Mouse (Mus musculus) heart, embryonic 11.5 days (tissue): ENCODE data around the gene S1pr1. TPM values are rescaled to one million over a fixed set of nuclear protein-coding genes. Genes with fewer than 3 reads are reported as not detected.

Experiments used
- ATAC-seq: fragments of 200-750 bp; cut with Nextera tagmentation; replicated peaks from 2 replicates; pipeline ENCODE4 v1.8.0; 2017; ENCODE audit warnings: moderate library complexity; ENCODE audit not compliant: insufficient number of reproducible peaks, low FRiP score, low TSS enrichment
- H3K27ac ChIP-seq: fragments of 300-500 bp; sonication (generic); 2 replicates; pipeline ENCODE4 v1.5.1; 2014; ENCODE audit warnings: mild to moderate bottlenecking, low read depth, low read length
- H3K27me3 ChIP-seq: fragments of 300-500 bp; sonication (generic); 2 replicates; pipeline ENCODE4 v1.6.1; 2014; ENCODE audit warnings: mild to moderate bottlenecking, low read length, mixed read lengths; ENCODE audit not compliant: control insufficient read depth, insufficient read depth
- H3K36me3 ChIP-seq: fragments of 300-500 bp; sonication (generic); 2 replicates; pipeline ENCODE4 v1.6.1; 2014; ENCODE audit warnings: mild to moderate bottlenecking, low read length, moderate library complexity, mixed read lengths; ENCODE audit not compliant: control insufficient read depth, insufficient read depth
- H3K4me1 ChIP-seq: fragments of 300-500 bp; sonication (generic); 2 replicates; pipeline ENCODE4 v1.6.1; 2014; ENCODE audit warnings: low read length; ENCODE audit not compliant: control insufficient read depth, insufficient read depth
- H3K4me2 ChIP-seq: fragments of 300-500 bp; sonication (generic); 2 replicates; pipeline ENCODE4 v1.6.1; 2014; ENCODE audit warnings: mild to moderate bottlenecking, moderate library complexity
- H3K4me3 ChIP-seq: fragments of 300-500 bp; sonication (generic); 2 replicates; pipeline ENCODE4 v1.5.1; 2014; ENCODE audit warnings: low read depth, low read length
- H3K9ac ChIP-seq: fragments of 300-500 bp; sonication (generic); 2 replicates; pipeline ENCODE4 v1.6.1; 2014; ENCODE audit warnings: mild to moderate bottlenecking, low read depth, low read length, moderate library complexity
- H3K9me3 ChIP-seq: fragments of 300-500 bp; sonication (generic); replicated peaks from 2 replicates; pipeline ENCODE4 v1.6.1; 2016; ENCODE audit warnings: low read length; ENCODE audit not compliant: control insufficient read depth
- WGBS: fragments of 180-500 bp; shearing (Covaris S2); extraction: QIAGEN DNeasy Blood & Tissue Kit; methylation state at CpG from one replicate; pipeline ENCODE4 v1.1.7; 2014; ENCODE audit not compliant: insufficient replicate concordance; 5-methylcytosine and 5-hydroxymethylcytosine counted together
- polyA plus RNA-seq: library from polyadenylated mRNA; unstranded; fragments of >200 nt; fragmentation: Nextera tagmentation; extraction: Ambion mirVana; gene quantifications from 2 replicates; pipeline ENCODE4 v1.2.1, GENCODE M21; 2014

S1pr1 gene
- polyA plus RNA-seq, result 62.8 and 74.4 TPM in 2 replicates

- H3K4me1 ChIP-seq, result peaks cover 23% of the 10 kb centered on the region
- H3K9ac ChIP-seq, result peak within 1 kb of the TSS; percentile 88
- H3K27me3 ChIP-seq, result no peaks in the 10 kb centered on the region
- peak within 1 kb of the TSS; percentile 57 for H3K4me3 ChIP-seq
- peak; percentile 88 for ATAC-seq
- peak within 1 kb of the TSS; percentile 95 for H3K27ac ChIP-seq
- H3K4me2 ChIP-seq, result peak within 1 kb of the TSS; percentile 73
- H3K9me3 ChIP-seq, result no peaks in the 10 kb centered on the region
- WGBS, result under 1% methylated on average over 51 of the region's 51 CpGs
- H3K36me3 ChIP-seq, result peaks cover 6% of the 10 kb centered on the region
Measured at GRCm38 (mm10) chr3:115714671-115715651, at the start of gene S1pr1. Gene S1pr1 (minus strand): TSS chr3:115715072.

DNA sequence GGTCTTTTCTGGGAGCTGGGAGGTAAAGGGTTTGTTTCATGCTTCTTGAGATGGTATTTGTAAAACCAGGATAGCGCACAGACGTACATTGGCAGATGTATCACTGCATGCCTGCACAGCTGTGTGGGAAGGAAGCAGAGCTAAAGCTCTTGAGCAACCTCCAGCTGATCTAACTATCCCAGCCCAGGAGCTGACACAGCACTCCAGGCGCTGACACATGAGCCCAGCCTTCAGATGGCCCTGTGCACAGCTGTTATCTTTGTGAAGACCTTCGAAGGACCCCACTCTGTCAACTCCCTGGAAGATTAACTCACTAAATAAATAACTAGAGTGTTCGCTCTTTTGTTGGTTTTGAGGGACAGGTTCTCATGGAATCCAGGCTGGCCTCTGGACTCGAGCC is 48.4 kb upstream of the S1pr1 start:
- Histone ChIP-seq H3K9ac (no peak overlapping the region), H3K4me3 (no peak overlapping the region), H3K4me2 (no peak overlapping the region), H3K27me3 (no peaks in the 10 kb centered on the region), H3K36me3 (no peaks in the 10 kb centered on the region), H3K9me3 (no peaks in the 10 kb centered on the region), H3K27ac (peak overlapping the region; percentile 41), H3K4me1 (peaks cover 25% of the 10 kb centered on the region)
- ATAC-seq, result no peak
- WGBS, result 21% methylated on average over 6 of the region's 6 CpGs

DNA sequence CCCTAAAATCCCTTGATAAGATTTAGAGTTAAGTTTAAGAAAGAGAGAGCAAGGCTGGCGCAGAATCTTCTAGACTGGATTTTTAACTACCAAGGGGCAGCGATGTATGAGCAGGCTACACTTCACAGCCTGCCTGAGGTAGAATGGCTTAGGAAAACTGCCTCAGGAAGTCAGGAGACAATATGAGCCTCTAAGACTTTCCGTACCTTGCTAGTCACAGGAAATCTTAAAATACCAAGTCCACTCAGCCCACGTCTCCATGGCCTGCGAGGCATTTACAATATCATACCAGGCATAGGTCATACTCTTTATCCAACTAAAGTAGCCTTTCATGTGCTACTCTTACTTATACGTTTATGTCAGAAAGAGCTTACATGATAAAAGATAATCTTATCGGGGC is 48.0 kb upstream of the S1pr1 start:
- Histone ChIP-seq H3K9ac (no peak overlapping the region), H3K9me3 (no peaks in the 10 kb centered on the region), H3K27me3 (no peaks in the 10 kb centered on the region), H3K36me3 (no peaks in the 10 kb centered on the region), H3K4me2 (no peak overlapping the region), H3K4me1 (peaks cover 27% of the 10 kb centered on the region), H3K27ac (peak overlapping the region; percentile 41; the same call in 1 of the 2 replicates), H3K4me3 (no peak overlapping the region)
- 42% methylated on average over 7 of the region's 7 CpGs for WGBS
- ATAC-seq, result no peak

GRCm38 (mm10) chr3:115759659-115760058 is 44.8 kb upstream of the S1pr1 start:
- no peak for ATAC-seq
- WGBS, result 87% methylated on average over 4 of the region's 4 CpGs
- no peak overlapping the region for H3K4me2 ChIP-seq
- H3K9me3 ChIP-seq, result no peaks in the 10 kb centered on the region
- H3K36me3 ChIP-seq, result no peaks in the 10 kb centered on the region
- no peak overlapping the region for H3K4me3 ChIP-seq
- no peak overlapping the region for H3K9ac ChIP-seq
- no peak overlapping the region for H3K27ac ChIP-seq
- H3K27me3 ChIP-seq, result no peaks in the 10 kb centered on the region
- H3K4me1 ChIP-seq, result peaks cover 22% of the 10 kb centered on the region

- Histone ChIP-seq H3K4me3 (peak overlapping the region; percentile 18), H3K36me3 (no peaks in the 10 kb centered on the region), H3K27me3 (no peaks in the 10 kb centered on the region), H3K27ac (peak overlapping the region; percentile 88), H3K4me1 (peaks cover 20% of the 10 kb centered on the region), H3K9me3 (no peaks in the 10 kb centered on the region), H3K4me2 (peak overlapping the region; percentile 56), H3K9ac (peak overlapping the region; percentile 52; the same call in 1 of the 2 replicates)
- WGBS, result 3% methylated on average over 9 of the region's 9 CpGs
- peak; percentile 33 for ATAC-seq
Measured at GRCm38 (mm10) chr3:115758455-115758912, 43.6 kb upstream of the S1pr1 start.

DNA sequence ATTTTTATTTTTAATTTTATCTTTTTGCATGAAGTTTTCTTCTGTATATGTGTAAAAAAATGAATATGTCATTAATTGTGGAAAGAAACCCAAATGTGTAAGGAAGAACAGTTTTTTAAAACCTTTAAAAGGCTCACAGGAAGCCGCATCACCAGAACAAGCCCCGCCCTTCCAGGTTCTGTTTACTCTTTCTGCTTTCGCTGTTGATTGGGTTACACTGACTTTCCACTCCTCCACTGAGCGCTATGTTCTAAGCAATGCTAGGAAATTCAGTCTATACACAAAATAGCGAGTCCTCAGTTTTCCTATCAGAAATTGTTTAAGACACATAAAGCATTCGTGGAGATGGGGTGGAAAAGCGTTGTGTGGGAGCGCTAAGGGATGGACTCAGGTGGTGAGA is 39.6 kb upstream of the S1pr1 start:
- WGBS, result 46% methylated on average over 8 of the region's 8 CpGs
- Histone ChIP-seq H3K4me1 (peaks cover 12% of the 10 kb centered on the region), H3K9me3 (no peaks in the 10 kb centered on the region), H3K4me2 (peak overlapping the region; percentile 29; the same call in 1 of the 2 replicates), H3K4me3 (no peak overlapping the region), H3K27ac (no peak overlapping the region), H3K27me3 (no peaks in the 10 kb centered on the region), H3K9ac (no peak overlapping the region), H3K36me3 (no peaks in the 10 kb centered on the region)
- no peak for ATAC-seq

- Histone ChIP-seq H3K4me2 (no peak overlapping the region), H3K4me3 (no peak overlapping the region), H3K36me3 (no peaks in the 10 kb centered on the region), H3K4me1 (no peaks in the 10 kb centered on the region), H3K27me3 (no peaks in the 10 kb centered on the region), H3K9me3 (no peaks in the 10 kb centered on the region), H3K9ac (no peak overlapping the region), H3K27ac (no peak overlapping the region)
- ATAC-seq, result no peak
- WGBS, result 83% methylated on average over 3 of the region's 3 CpGs
Measured at GRCm38 (mm10) chr3:115750369-115750768, 35.5 kb upstream of the S1pr1 start.

GRCm38 (mm10) chr3:115748289-115748989 is 33.6 kb upstream of the S1pr1 start:
- Histone ChIP-seq H3K4me2 (no peak overlapping the region), H3K9me3 (no peaks in the 10 kb centered on the region), H3K9ac (no peak overlapping the region), H3K27me3 (no peaks in the 10 kb centered on the region), H3K4me3 (no peak overlapping the region), H3K4me1 (no peaks in the 10 kb centered on the region), H3K27ac (no peak overlapping the region), H3K36me3 (no peaks in the 10 kb centered on the region)
- no peak for ATAC-seq
- WGBS, result 80% methylated on average over 5 of the region's 5 CpGs
